Mouse (Mus musculus) ZHBTc4 (cell line): ENCODE measurements around the gene Gm20696.
A peak's percentile ranks its signal among the peaks of the same experiment; 100 is the strongest.

ENCODE experiments used
- DNase-seq: peaks from one replicate; pipeline ENCODE4 v3.0.0-alpha.2; 2011; ENCODE audit warnings: low read depth, low spot score

Gene Gm20696

GRCm38 (mm10) chr6:99665457-99666317 lies 910 bp downstream of the Gm20696 start:
- DNase-seq = peak; percentile 17

GRCm38 (mm10) chr6:99663232-99663631 lies 3.4 kb downstream of the Gm20696 start:
- DNase-seq = no peak

- no peak for DNase-seq
Measured at GRCm38 (mm10) chr6:99660443-99660842, 6.2 kb downstream of the Gm20696 start.

- DNase-seq = no peak
Measured at GRCm38 (mm10) chr6:99658586-99658985, 8.0 kb downstream of the Gm20696 start.

- no peak for DNase-seq
Measured at GRCm38 (mm10) chr6:99656088-99656487, 10.5 kb downstream of the Gm20696 start.

- DNase-seq = no peak
Measured at GRCm38 (mm10) chr6:99655488-99655887, 11.1 kb downstream of the Gm20696 start.

GRCm38 (mm10) chr6:99654343-99654742 lies 12.3 kb downstream of the Gm20696 start:
- no peak for DNase-seq

- DNase-seq = no peak
Measured at GRCm38 (mm10) chr6:99652341-99652740, 14.3 kb downstream of the Gm20696 start.

GRCm38 (mm10) chr6:99649307-99649706 lies 17.3 kb downstream of the Gm20696 start:
- no peak for DNase-seq

GRCm38 (mm10) chr6:99646344-99646743 lies 20.3 kb downstream of the Gm20696 start:
- no peak for DNase-seq

GRCm38 (mm10) chr6:99644876-99645275 lies 21.7 kb downstream of the Gm20696 start:
- DNase-seq = peak; percentile 22

GRCm38 (mm10) chr6:99644386-99644785 lies 22.2 kb downstream of the Gm20696 start:
- no peak for DNase-seq

GRCm38 (mm10) chr6:99643439-99644199 lies 23.0 kb downstream of the Gm20696 start:
- DNase-seq = no peak

GRCm38 (mm10) chr6:99637456-99637855 lies 29.1 kb downstream of the Gm20696 start:
- no peak for DNase-seq

GRCm38 (mm10) chr6:99636801-99637200 lies 29.8 kb downstream of the Gm20696 start:
- no peak for DNase-seq

GRCm38 (mm10) chr6:99636121-99636520 lies 30.5 kb downstream of the Gm20696 start:
- DNase-seq = no peak

- no peak for DNase-seq
Measured at GRCm38 (mm10) chr6:99632121-99632980, 34.2 kb downstream of the Gm20696 start.

- DNase-seq = no peak
Measured at GRCm38 (mm10) chr6:99631637-99632036, 35.0 kb downstream of the Gm20696 start.

- DNase-seq = no peak
Measured at GRCm38 (mm10) chr6:99629726-99630458, 36.7 kb downstream of the Gm20696 start.

GRCm38 (mm10) chr6:99626347-99626746 lies 40.2 kb downstream of the Gm20696 start:
- DNase-seq = no peak

- DNase-seq = no peak
Measured at GRCm38 (mm10) chr6:99625803-99626202, 40.8 kb downstream of the Gm20696 start.
